Mouse (Mus musculus): ENCODE measurements at regions not wholly inside any gene's neighbourhood (a gene's known extent, or its start where the extent isn't known, plus 50 kb on each side); places are given as distances from the start of the nearest gene placed in this dataset.

GRCm38 (mm10) chr14:120722546-120723112 lies 188.4 kb upstream of the Ipo5 start:
- no peak overlapping the region for H3K27ac ChIP-seq (replicated peaks)

GRCm38 (mm10) chr14:120728107-120728506 lies 182.9 kb upstream of the Ipo5 start:
- no peak overlapping the region for H3K9ac ChIP-seq (replicated peaks)
- H3K9me3 ChIP-seq, result no peaks in the 10 kb centered on the region
- no peaks in the 10 kb centered on the region; the same call in 1 of the 2 replicates for H3K4me1 ChIP-seq
- no peak overlapping the region for H3K27ac ChIP-seq (replicated peaks)
- no peaks in the 10 kb centered on the region for H3K27me3 ChIP-seq
- no peak overlapping the region for H3K4me3 ChIP-seq
- no peak overlapping the region for H3K4me2 ChIP-seq (replicated peaks)
- WGBS, result 91% methylated on average over 10 of the region's 10 CpGs
- ATAC-seq (replicated peaks), result no peak
- no peaks in the 10 kb centered on the region for H3K36me3 ChIP-seq

More at GRCm38 (mm10) chr14:120722546-120723112, 188.4 kb upstream of the Ipo5 start:
- Histone ChIP-seq H3K4me2 (replicated peaks) (no peak overlapping the region), H3K9me3 (no peaks in the 10 kb centered on the region), H3K4me1 (0 out of 2 replicates have a peak, but pooled peaks cover 3% of the 10 kb centered on the region), H3K27me3 (no peaks in the 10 kb centered on the region), H3K9ac (replicated peaks) (no peak overlapping the region), H3K4me3 (no peak overlapping the region), H3K36me3 (no peaks in the 10 kb centered on the region)
- ATAC-seq (replicated peaks), result no peak
- 86% methylated on average over 6 of the region's 6 CpGs for WGBS

- Histone ChIP-seq H3K9me3 (no peaks in the 10 kb centered on the region), H3K4me1 (no peaks in the 10 kb centered on the region; the same call in 1 of the 2 replicates), H3K9ac (replicated peaks) (no peak overlapping the region), H3K4me3 (no peak overlapping the region), H3K36me3 (no peaks in the 10 kb centered on the region), H3K27me3 (no peaks in the 10 kb centered on the region), H3K4me2 (replicated peaks) (no peak overlapping the region), H3K27ac (replicated peaks) (no peak overlapping the region)
- 50% methylated on average over 3 of the region's 3 CpGs for WGBS
- no peak for ATAC-seq (replicated peaks)
Measured at GRCm38 (mm10) chr14:120730226-120730625, 180.8 kb upstream of the Ipo5 start.

- no peak overlapping the region for H3K4me3 ChIP-seq
- no peaks in the 10 kb centered on the region for H3K9me3 ChIP-seq
- no peaks in the 10 kb centered on the region for H3K36me3 ChIP-seq
- H3K9ac ChIP-seq (replicated peaks), result no peak overlapping the region
- no peak overlapping the region for H3K27ac ChIP-seq (replicated peaks)
- no peak overlapping the region for H3K4me2 ChIP-seq (replicated peaks)
- WGBS, result 74% methylated on average over 7 of the region's 7 CpGs
- no peak for ATAC-seq (replicated peaks)
- H3K4me1 ChIP-seq, result no peaks in the 10 kb centered on the region; the same call in 1 of the 2 replicates
- H3K27me3 ChIP-seq, result no peaks in the 10 kb centered on the region
Measured at GRCm38 (mm10) chr14:120731679-120732281, 179.2 kb upstream of the Ipo5 start.

- H3K4me1 ChIP-seq, result no peaks in the 10 kb centered on the region; the same call in 1 of the 2 replicates
- WGBS, result 54% methylated on average over 15 of the region's 15 CpGs
- no peak overlapping the region for H3K4me2 ChIP-seq (replicated peaks)
- H3K4me3 ChIP-seq, result no peak overlapping the region
- no peak overlapping the region for H3K27ac ChIP-seq (replicated peaks)
- no peaks in the 10 kb centered on the region for H3K27me3 ChIP-seq
- ATAC-seq (replicated peaks), result peak; percentile 84
- no peaks in the 10 kb centered on the region for H3K36me3 ChIP-seq
- H3K9ac ChIP-seq (replicated peaks), result no peak overlapping the region
- H3K9me3 ChIP-seq, result no peaks in the 10 kb centered on the region
Measured at GRCm38 (mm10) chr14:120732400-120733138, 178.5 kb upstream of the Ipo5 start.

- no peak overlapping the region for H3K4me3 ChIP-seq
- ATAC-seq (replicated peaks), result no peak
- H3K27ac ChIP-seq (replicated peaks), result no peak overlapping the region
- H3K4me2 ChIP-seq (replicated peaks), result no peak overlapping the region
- 90% methylated on average over 5 of the region's 5 CpGs for WGBS
- no peak overlapping the region for H3K9ac ChIP-seq (replicated peaks)
- H3K9me3 ChIP-seq, result no peaks in the 10 kb centered on the region
- no peaks in the 10 kb centered on the region for H3K27me3 ChIP-seq
- no peaks in the 10 kb centered on the region for H3K36me3 ChIP-seq
- H3K4me1 ChIP-seq, result no peaks in the 10 kb centered on the region
Measured at GRCm38 (mm10) chr14:120741492-120742054, 169.5 kb upstream of the Ipo5 start.

- ATAC-seq (replicated peaks), result no peak
- Histone ChIP-seq H3K4me1 (no peaks in the 10 kb centered on the region), H3K27me3 (no peaks in the 10 kb centered on the region), H3K4me2 (replicated peaks) (no peak overlapping the region), H3K36me3 (no peaks in the 10 kb centered on the region), H3K4me3 (no peak overlapping the region), H3K9me3 (no peaks in the 10 kb centered on the region), H3K27ac (replicated peaks) (no peak overlapping the region), H3K9ac (replicated peaks) (no peak overlapping the region)
- WGBS, result 84% methylated on average over 1 of the region's 1 CpGs
Measured at GRCm38 (mm10) chr14:120754011-120754410, 157.0 kb upstream of the Ipo5 start.

GRCm38 (mm10) chr14:120755389-120755788 lies 155.6 kb upstream of the Ipo5 start:
- Histone ChIP-seq H3K36me3 (no peaks in the 10 kb centered on the region), H3K9ac (replicated peaks) (no peak overlapping the region), H3K9me3 (no peaks in the 10 kb centered on the region), H3K27ac (replicated peaks) (no peak overlapping the region), H3K4me3 (no peak overlapping the region), H3K4me1 (no peaks in the 10 kb centered on the region), H3K4me2 (replicated peaks) (no peak overlapping the region), H3K27me3 (no peaks in the 10 kb centered on the region)
- no peak for ATAC-seq (replicated peaks)
- WGBS, result 71% methylated on average over 10 of the region's 10 CpGs

GRCm38 (mm10) chr14:120758200-120758830 lies 152.7 kb upstream of the Ipo5 start:
- no peak overlapping the region for H3K4me3 ChIP-seq
- H3K36me3 ChIP-seq, result no peaks in the 10 kb centered on the region
- no peak overlapping the region for H3K4me2 ChIP-seq (replicated peaks)
- no peak overlapping the region for H3K27ac ChIP-seq (replicated peaks)
- H3K27me3 ChIP-seq, result no peaks in the 10 kb centered on the region
- 91% methylated on average over 14 of the region's 14 CpGs for WGBS
- no peaks in the 10 kb centered on the region for H3K9me3 ChIP-seq
- no peak for ATAC-seq (replicated peaks)
- no peak overlapping the region for H3K9ac ChIP-seq (replicated peaks)
- no peaks in the 10 kb centered on the region for H3K4me1 ChIP-seq

- Histone ChIP-seq H3K9me3 (no peaks in the 10 kb centered on the region), H3K4me3 (no peak overlapping the region), H3K9ac (replicated peaks) (no peak overlapping the region), H3K36me3 (no peaks in the 10 kb centered on the region), H3K4me1 (no peaks in the 10 kb centered on the region), H3K27me3 (no peaks in the 10 kb centered on the region), H3K27ac (replicated peaks) (no peak overlapping the region), H3K4me2 (replicated peaks) (no peak overlapping the region)
- no peak for ATAC-seq (replicated peaks)
- 72% methylated on average over 7 of the region's 7 CpGs for WGBS
Measured at GRCm38 (mm10) chr14:120762168-120762567, 148.9 kb upstream of the Ipo5 start.

GRCm38 (mm10) chr14:120762733-120763132 lies 148.3 kb upstream of the Ipo5 start:
- Histone ChIP-seq H3K9ac (replicated peaks) (no peak overlapping the region), H3K4me2 (replicated peaks) (no peak overlapping the region), H3K27ac (replicated peaks) (no peak overlapping the region), H3K4me3 (no peak overlapping the region), H3K4me1 (no peaks in the 10 kb centered on the region), H3K9me3 (no peaks in the 10 kb centered on the region), H3K27me3 (no peaks in the 10 kb centered on the region), H3K36me3 (no peaks in the 10 kb centered on the region)
- no peak for ATAC-seq (replicated peaks)
- 77% methylated on average over 11 of the region's 11 CpGs for WGBS

- 86% methylated on average over 5 of the region's 5 CpGs for WGBS
- Histone ChIP-seq H3K27ac (replicated peaks) (no peak overlapping the region), H3K4me2 (replicated peaks) (no peak overlapping the region), H3K9ac (replicated peaks) (no peak overlapping the region), H3K4me1 (no peaks in the 10 kb centered on the region), H3K9me3 (no peaks in the 10 kb centered on the region), H3K4me3 (no peak overlapping the region), H3K27me3 (no peaks in the 10 kb centered on the region), H3K36me3 (no peaks in the 10 kb centered on the region)
- ATAC-seq (replicated peaks), result no peak
Measured at GRCm38 (mm10) chr14:120763796-120764195, 147.2 kb upstream of the Ipo5 start.
